Mouse (Mus musculus) brain, adult 2 months (tissue): ENCODE results near the gene Cttnbp2nl.

Experiments used
- DNase-seq: peaks from one replicate; pipeline ENCODE4 v3.0.0; 2011; ENCODE audit warnings: low read depth, low spot score

The Cttnbp2nl gene

DNA sequence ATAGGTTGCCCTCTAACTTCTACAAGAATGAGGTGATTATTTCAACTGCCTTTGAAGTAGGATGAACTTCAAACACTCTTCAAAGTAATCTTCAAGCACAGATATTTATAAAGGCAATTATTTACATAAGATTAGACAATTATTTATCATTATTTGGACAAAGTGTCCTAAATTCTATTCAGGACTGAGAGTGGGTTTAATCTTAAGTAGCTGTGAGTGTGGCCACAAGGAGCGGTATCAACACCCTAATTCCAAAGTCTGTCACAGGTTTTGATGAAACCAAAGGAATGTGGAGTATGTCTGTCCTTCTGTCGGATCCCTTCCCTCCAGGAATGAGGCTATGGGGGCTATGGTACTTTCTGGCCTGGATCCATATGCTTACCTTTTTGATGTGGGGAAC is 38.0 kb downstream of the Cttnbp2nl start:
- no peak for DNase-seq

DNA sequence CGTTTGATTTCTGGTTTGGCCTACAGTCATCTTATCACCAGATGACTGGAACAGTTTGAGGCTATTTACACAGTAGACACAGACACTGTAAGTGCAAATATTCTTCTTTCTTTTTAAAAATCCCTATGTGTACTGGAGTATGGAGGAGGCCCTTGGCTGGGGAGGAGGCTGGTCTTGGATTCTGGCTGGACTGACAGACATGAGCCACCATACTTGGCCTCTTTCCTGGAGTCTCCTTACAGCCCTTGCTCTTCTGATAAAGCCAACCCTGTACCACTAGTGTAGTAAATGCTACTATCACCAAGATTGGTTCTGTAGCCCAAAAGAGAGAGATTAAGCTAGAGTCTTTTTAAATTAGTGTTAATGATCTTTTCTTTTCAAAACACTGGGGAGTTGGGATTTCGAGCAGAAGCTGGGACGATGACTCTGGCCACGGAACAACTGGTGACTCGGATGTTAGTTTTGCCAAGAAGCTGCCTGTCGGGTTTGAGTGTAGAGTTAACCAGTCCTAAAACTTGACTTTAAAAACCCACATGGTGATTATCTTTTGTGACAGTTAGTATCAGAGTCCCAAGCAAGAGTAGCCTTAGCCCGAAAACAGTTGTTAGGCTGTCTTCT is 40.1 kb downstream of the Cttnbp2nl start:
- no peak for DNase-seq

DNA sequence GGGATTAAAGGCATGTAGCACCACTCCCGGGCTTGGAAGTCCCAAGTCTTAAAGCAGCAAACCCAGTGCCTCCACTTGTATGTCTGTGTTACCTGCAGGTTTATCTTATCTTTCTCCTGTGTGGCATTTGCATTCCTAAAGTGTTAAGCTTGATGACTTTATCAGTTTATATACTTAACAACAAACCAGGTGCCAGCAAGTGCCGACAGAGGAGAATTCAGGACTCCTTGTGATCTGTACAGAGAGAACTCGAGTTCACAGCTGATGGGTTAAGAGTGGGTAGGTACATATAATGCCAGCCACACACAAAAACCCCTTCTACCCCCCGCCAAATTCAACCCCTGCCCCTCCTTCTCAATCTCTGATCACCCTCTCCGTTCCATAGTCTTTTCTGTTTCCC is 41.1 kb downstream of the Cttnbp2nl start:
- no peak for DNase-seq

DNA sequence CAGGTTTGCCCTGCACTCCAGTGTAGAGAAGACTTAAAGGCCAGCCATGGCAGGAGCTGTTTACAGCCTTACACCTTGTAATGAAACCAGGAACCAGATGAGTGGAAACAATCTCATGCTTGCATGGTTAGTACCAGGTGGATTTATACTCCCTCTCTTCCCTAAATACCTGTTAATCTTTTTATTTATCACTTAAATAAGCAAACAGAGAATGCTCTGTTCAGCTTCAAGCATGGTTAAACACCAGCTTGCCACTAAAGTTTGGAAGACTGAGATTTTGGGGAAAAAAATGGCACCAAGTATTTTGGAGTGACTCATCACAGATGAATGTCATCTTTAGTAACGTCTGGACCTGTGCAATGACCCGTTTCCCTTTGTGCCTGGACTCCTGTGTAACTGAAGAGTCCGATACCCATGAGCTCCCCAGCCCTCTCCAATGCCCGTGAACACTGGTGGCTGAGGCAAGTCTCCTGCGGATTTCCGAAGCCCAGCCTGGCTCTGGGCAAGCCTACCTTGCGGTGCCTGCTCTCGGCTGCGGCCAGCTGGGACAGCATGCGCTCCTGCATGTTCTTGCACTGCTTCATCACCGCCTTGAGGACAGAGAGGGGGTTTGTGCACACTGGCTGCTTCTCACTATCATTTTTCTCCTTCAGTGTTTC is 42.1 kb downstream of the Cttnbp2nl start:
- DNase-seq: no peak

- no peak for DNase-seq
Measured at GRCm38 (mm10) chr3:105008070-105008469, 44.9 kb downstream of the Cttnbp2nl start.

GRCm38 (mm10) chr3:105006101-105006500 is 46.8 kb downstream of the Cttnbp2nl start:
- no peak for DNase-seq

DNA sequence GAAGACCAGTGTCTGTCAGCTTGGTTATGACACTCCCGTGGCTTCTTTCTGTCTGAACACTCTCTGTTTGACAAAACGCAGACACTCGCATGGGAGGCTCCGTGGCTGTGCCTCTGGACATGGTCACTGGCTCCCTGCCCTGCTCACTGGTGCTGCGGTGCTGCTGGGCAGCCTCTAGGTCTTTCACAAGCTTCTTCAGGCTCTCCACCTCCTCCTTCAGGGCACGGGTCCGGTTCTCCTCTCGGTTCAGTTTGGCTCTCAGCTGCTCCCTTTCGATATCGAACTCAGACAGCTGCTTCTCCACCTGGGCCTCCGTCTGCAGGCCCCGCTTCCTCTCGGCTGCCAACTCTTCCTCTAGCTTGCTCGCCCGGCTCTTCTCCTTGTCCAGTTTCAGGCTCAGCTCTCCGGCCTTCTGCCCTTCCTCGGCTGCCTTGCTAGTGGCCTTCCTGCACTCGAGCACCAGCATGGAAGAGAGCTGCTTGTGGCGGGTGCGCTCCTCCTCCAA is 47.3 kb downstream of the Cttnbp2nl start:
- no peak for DNase-seq

DNA sequence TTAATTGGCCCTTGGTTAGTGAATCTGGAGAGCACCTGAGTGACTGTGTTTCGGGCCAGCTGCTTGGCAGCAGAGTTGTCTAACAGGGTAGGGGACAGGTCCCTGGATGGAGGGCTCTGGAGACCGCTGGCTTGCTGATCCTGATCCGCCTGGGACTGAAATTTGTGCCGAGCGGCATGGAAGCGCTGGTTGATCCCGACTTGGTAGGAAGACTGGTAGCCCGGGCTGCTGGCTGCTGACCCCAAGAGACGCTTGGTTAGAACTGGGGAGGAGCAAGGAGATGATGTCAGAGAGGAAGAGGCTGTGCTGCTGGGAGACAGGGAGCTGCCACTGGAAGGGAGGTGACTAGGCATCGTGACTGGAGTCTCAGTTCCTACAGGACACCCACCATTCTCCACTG is 47.9 kb downstream of the Cttnbp2nl start:
- no peak for DNase-seq

- DNase-seq: peak; percentile 86
Measured at GRCm38 (mm10) chr3:105003960-105004463, 48.9 kb downstream of the Cttnbp2nl start.

DNA sequence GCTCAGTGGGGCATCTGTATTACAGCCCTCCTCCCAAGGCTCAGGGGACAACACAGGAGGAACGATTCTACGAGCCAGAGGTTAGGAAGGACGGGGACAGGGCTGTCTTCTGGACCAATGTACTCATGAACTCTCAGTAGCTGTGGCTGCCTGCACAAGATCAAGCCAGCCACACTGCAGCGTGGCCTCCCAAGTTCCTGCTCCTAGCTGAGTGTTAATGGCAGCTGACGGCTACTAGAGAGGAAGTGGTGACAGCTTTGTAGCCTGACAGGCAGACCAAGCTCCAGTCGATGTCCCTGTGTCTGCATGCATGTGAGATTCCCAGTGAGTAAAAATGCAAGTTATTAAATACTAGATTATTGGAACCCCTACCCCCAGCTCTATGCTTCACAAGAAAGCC is 51.6 kb downstream of the Cttnbp2nl start:
- DNase-seq: no peak

- peak; percentile 37 for DNase-seq
Measured at GRCm38 (mm10) chr3:105000561-105000960, 52.4 kb downstream of the Cttnbp2nl start.

DNA sequence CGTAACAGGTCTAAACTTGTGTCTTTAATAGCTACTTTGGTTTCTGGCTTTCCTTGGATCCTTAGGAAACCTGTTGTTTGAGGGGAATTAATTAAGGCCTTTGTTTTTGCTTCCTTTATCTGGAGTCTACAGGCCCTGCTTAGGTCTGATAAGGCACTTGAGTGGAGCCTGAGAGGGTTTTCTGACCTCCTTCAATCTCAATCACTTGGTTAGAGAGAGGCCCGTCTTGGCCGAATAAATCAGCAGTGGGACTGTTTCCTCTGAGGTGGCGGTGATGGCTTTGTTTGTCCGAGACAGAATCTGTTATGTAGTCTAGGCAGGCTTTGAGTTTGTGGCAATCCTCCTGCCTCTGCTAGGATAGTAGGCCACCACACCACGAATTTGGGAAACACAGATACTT is 55.4 kb downstream of the Cttnbp2nl start:
- no peak for DNase-seq

- no peak for DNase-seq
Measured at GRCm38 (mm10) chr3:104995707-104996106, 57.2 kb downstream of the Cttnbp2nl start.

GRCm38 (mm10) chr3:104994415-104994841 is 58.5 kb downstream of the Cttnbp2nl start:
- DNase-seq: no peak

DNA sequence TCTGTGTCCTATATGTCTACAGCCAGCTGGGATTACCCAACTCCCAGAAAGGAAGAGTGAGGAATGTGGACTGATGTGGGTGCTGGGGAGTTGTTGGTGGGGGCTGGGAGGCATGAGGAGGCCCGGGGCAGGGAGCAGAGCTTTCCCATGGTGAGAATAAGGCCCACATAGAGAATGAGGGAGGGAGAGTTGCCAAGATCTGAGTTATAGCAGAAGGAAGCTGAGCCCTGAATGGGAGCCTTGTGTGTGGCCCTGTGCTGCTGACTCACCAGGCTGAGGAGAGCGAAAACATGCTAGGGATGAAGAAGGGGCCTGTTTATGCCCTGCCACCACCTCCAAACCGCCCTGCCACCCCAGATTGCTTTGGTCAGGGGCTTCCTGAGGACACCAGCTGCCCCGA is 59.1 kb downstream of the Cttnbp2nl start:
- peak; percentile 96 for DNase-seq

- DNase-seq: peak; percentile 97
Measured at GRCm38 (mm10) chr3:104992709-104993388, 60.1 kb downstream of the Cttnbp2nl start.

GRCm38 (mm10) chr3:104991703-104992102 is 61.2 kb downstream of the Cttnbp2nl start:
- DNase-seq: no peak

- no peak for DNase-seq
Measured at GRCm38 (mm10) chr3:104987884-104988283, 65.1 kb downstream of the Cttnbp2nl start.

DNA sequence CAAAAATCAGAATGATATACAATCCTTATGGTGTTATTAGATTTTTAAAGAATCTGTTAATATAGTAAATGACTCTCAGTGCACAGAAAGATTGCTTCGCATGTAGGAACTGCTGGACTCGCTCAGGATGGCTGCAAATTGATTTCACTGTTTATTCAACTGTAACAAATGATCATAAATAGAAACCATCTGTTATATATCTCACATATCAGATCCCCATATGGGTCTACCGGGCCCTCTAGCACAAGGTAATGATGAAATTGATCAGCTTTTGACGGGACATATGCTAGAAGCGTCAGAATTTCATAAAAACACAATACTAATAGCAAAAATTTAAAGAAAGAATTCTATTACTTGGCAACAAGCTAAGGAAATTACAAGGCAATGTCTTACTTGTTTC is 73.2 kb downstream of the Cttnbp2nl start:
- DNase-seq: no peak

DNA sequence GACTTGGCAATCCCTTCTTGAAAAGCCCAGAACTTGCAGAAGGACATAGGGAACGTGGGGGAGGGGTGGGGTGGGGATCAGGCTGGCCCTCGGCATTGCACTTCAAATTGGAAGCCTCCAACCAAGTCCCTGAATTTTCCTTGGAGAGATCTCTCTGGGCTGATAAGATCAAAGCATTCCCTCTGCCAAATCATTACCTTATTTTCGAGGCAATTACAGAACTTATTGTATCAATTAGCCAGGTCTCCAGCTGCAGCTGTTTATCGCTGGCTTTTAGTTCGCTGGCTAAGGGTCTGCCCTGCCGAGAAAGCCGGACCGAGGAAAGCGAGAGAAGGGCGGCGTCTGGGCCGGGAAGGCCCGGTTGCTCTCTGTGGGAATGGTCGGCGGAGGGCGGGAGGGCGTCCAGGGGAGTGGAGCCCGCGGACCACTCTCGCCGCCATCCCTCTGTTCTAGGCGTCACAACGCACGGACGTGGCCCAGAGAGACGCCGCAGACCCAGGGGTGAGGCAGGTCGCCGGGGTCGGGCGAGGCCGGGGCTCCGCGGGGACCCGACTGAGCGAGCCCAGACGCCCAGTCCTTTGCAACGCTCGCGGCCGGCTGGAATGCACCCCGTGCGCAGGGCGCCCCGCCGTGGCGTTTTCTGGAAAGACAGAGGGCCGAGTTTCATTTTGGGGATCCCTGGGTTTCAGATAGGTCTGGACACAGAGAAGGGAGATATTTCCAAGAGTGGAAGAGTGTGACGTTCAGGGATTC is 85.2 kb downstream of the Cttnbp2nl start:
- peak; percentile 72 for DNase-seq

DNA sequence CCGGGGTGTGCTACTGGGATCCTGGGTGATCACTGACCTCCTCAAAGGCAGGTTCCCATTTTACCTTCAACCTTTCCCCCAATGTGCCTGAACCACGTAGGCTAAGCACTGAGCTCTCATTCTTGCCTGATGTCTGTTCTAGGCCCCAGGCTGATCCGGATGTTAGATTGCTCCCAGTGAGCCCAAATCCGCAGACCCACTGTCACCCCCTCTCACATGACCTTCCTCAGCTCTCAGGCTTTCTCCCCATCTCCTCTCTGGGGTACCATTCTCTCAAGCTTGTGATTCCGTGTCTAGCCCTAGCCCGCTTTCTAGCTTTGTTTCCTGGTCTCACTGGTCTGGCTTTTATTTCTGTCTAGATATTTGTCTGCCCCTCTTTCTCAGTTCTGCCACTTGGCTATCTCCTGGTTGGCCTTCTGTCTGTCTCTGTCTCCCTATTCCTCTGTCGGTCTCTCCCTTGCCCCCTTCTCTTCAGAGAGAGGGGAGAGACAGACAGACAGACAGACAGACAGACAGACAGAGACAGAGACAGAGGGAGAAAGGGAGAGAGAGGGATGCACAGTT is 86.9 kb downstream of the Cttnbp2nl start:
- no peak for DNase-seq
